Mouse (Mus musculus) left cerebral cortex, postnatal 10 days (tissue): ENCODE data around the gene Xylb. TPM values are rescaled to one million over a fixed set of nuclear protein-coding genes. Genes with fewer than 3 reads are reported as not detected.
A peak's percentile ranks its signal among the peaks of the same experiment; 100 is the strongest.
"Not testable (repeated sequence)": the region's sequence is repeated elsewhere in the genome, so short reads cannot be mapped to it uniquely, and the experiment has no call there.

Experiments
- DNase-seq, 2 experiments: peaks; one replicate each; pipeline ENCODE4 v3.0.0; 2021 to 2022; ENCODE audit warnings: low spot score in 2 of 2, mixed read lengths in 1 of 2; ENCODE audit errors: extremely low spot score in 1 of 2
- intact Hi-C: fragments of 180-260 bp; cut with DNase I; formaldehyde crosslinking; loops from one replicate; pipeline ENCODE4 v1.15.1; 2025
- total RNA-seq, 2 experiments: library from RNA; stranded (reverse); gene quantifications; 2 replicates each; pipeline ENCODE4 v1.2.3; 2021

Gene Xylb
- total RNA-seq, 2 experiments from 2014 or later: 4.0 to 4.4 TPM

DNA sequence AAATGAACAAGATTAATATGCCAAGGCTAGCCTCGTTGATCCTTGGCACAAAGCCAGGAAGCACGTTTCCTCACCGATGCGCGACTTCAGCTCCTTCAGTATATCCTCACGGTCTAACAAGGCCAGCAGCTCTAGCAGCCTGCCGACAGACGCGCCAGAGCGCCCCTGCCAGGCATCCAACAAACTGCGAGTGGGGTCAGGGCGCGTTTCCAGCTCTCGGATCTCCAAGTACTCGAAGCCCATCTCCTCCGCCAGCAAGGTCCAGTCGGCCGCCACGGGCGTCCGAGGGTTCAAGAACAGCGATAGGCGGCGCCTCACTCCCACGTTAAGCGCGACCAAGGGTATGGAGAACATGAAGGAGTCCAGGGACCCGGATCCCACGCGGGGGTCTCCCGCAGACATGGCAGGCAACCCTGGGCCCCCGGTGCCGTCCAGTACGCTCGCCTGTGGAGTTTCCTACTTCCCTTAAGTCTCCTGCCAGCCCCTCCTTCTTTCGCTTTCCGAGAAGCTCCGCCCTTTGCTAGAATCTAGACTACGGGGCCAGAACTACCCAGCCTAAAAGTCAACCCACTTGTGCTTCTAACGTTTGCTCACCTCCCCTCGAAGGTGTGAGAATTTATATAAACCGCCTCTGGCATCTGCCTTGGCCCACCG lies 17.5 kb upstream of the Xylb start, which contains the start of gene Acaa1a:
Gene Acaa1a (plus strand): TSS at position 119 of the 654 bp plus-strand sequence.
- DNase-seq: peak; percentile 66 to 81
- intact Hi-C loops: no loop called here

DNA sequence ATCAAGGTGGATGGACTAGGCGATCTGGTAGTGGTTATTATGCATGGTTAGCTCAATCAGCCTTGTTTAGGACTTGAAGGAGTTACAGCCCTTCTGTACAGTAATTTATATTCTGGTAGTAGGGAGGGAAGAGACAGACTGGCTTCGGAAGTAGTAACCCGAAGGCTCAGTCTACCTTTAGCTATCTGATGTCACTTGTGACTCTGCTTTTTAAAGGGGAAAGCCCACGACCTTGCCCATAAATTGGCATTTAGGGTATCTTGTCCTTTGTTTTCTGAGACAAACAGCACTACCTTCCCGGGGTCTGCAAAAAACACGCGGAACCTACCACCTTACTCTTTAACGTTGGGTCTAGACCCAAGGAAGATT lies 17.0 kb upstream of the Xylb start:
- no peak for DNase-seq
- intact Hi-C loops: no loop called here

DNA sequence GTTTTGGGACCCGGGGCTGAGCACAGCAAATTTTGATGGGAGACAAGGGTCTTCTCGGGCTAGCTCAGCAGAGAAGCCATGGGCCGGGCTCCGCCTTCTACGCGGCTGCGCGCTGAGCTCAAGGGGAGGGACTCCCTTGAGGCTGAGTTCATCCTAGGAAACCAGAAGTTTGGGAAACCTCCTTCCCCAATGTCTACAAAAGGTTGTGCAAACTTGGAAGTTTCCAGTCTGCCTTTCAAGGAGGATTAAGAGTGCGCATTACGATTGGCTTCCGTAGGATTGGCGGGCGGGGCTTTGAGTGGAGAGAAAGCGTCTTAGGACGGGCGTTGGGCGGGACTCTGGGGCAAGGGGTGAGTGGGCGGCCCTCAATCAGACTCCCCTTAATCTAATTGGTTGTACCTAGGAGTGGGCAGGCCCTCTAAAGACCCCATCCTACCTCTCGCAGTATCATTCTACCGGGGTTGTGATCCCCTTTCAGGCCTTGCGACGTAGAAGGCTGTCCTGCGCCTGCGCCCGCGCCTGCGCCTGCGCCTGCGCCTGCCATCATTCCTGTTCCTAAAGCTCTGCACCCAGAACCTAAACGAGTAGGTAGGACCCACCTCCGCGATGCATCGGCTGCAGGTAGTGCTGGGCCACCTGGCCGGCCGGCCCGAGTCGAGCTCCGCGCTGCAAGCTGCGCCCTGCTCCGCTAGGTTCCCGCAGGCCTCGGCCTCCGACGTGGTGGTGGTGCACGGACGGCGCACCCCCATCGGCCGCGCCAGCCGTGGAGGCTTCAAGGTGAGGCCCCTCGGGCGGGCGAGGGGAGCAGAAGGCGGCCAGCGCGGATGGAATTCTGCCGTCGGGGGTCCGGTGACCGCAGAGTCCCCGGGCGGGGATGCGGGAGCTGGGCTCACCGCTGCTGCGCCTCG lies 16.0 kb upstream of the Xylb start, which contains the start of gene Myd88:
Gene Myd88 (minus strand): TSS at position 503 of the 908 bp plus-strand sequence.
- intact Hi-C loops: no loop called here
- peak; percentile 97 to 98 for DNase-seq

DNA sequence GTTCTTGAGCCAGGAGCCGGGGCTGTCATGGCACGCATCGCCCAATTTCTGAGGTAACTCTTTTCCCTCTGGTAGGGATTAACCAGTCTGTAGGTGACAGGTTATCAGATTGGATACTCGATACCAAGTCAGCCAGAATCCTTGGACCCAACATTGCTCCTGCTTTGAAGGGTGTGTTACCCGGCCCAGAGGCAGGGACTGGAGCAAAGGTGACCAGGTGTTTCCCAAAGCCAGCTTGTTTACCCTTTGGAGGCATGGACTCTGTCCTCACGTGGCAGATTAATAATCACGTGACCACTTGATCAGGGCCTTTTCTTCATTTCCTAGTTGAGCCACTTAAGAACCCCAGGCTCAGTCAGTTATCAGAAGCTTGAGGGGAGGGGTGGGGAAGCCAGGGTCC lies 14.5 kb upstream of the Xylb start:
- intact Hi-C loops: no loop called here
- DNase-seq: no peak

DNA sequence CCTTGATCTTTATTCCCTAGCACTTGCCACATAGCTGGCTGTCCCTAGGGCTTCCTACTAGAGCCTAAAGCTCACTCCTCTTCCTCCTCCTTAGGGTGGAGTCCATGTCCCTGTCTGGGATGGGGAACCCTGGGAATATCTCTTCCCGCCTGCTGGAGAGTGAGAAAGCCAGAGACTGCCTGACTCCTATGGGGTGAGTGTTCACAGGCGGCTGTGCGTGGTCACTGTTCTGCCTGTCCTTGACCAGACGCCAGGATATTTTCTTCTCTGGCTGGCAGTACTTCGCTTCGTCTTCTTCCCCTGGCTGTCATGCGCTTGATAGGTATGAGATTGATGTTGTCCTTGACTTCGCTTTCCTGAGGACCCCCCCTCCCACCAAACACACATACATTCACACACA lies 10.8 kb upstream of the Xylb start:
- DNase-seq: no peak
- intact Hi-C loops: no loop called here

DNA sequence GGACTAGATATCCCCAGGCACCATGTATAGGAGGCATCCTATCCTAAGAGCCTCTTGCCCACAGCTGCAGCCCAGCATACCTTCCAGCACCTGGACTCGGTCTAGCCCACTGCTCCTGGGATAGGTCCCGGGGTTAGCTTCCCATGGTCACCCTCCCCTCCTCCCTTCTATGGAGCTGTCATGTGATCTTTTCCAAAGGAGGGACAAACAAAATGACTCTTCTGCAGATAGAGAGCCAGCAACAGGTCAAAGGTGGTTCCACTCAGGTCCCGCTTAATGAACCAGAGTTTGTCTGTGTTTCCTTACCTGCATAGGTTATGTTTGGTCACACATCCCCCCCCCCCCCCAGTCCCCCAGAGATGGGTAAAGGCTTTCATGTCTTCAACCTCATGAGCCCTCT lies 6.7 kb upstream of the Xylb start:
- DNase-seq: no peak
- intact Hi-C loops: no loop called here

DNA sequence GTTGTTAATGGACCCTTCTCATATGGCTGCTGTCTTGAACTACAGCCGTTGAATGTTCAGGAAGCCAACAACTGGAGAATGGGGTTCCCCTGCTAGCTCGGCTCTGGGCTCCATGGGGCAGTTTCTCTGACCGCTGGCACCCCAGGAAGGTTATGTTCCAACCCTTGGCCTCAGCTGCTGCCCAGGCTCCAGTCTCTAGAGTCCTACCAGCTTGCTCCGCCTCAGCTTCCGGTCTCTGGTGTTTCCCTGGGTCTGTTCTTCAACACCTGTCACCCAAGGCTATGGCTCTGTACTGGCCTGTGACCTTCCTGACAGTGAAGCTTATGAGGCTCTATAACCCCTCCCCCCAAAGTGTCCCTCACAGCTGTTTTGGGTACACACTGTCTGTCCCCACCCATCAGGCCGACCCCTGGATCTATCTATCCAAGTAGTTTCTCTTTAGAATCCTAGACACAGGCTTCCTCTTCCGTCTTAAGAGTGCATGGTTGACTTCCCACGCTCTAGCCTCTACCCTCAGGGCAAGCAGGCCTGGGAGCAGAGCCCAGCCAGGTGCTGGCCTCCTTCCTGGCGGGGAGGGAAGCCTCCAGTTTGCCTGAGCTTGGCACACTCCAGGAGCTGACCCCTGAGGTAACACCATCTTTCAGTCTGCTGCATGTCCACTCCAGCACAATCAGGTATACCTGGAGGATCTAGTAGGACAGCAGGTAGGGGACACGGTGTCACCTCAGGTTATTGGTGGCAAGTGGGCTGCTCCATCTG lies 6.1 kb upstream of the Xylb start:
- intact Hi-C loops: no loop called here
- no peak for DNase-seq

DNA sequence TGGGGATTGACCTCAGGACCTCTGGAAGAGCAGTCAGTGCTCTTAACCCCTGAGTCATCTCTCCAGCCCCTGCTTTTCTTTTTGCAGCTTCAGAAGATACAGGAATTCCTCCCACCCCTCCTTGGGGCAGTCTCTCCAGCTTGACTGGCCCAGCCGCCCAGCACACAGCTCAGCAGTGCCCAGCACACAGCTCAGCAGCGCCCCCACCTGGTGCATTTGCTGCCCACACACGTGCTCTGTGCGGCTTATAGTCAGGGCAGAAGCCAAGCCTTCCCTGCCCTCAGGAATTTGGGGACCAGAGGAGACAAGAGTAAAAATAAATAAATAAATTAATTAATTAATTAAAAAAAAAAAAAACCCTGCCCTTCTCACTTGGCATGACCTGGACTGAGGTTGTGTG lies 5.1 kb upstream of the Xylb start:
- intact Hi-C loops: no loop called here
- peak in 1 of 2 experiments; percentile 87 for DNase-seq

DNA sequence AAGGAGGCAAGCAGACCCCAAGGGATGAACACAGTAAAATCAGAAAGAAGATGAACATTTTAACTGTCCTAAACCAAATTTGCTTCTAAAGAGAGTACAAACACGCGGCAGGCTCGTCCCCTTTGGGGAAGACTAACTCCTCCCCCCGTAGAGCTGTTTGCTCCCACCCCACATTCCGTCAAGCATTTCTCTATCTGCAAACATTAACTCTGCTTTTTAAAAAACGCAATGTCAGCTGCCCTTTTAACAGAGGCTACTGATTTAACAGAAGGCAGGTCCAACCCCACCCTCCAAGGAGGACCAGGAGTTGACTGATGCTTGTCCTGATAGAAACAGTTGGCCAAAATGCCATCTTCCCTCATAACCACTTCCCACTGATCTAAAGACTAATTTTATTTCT lies 3.3 kb upstream of the Xylb start:
- intact Hi-C loops: no loop called here
- no peak for DNase-seq

DNA sequence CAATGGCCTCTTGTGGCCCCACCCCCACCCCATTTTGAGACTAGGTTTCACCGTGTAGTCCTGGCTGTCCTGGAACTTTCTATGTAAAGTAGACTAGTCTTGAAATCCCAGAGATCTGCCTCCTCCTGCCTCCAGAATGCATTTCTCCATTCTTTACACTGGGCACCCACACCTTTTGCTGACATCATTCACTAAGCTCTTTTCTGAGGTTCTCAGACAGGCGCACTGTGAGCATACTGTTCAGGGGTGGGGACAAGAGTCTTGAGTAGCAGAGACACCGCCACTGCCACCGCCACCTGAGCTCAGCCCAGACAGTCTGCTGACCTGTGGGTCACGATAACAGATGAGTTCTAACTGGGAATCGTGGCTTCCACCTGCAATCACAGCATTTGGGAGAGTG lies 1.2 kb upstream of the Xylb start:
- intact Hi-C loops: loop anchor here (5.0 kb wide), 1 partner anchor 71 kb away; no protein-coding TSS in a partner anchor
- DNase-seq: no peak

DNA sequence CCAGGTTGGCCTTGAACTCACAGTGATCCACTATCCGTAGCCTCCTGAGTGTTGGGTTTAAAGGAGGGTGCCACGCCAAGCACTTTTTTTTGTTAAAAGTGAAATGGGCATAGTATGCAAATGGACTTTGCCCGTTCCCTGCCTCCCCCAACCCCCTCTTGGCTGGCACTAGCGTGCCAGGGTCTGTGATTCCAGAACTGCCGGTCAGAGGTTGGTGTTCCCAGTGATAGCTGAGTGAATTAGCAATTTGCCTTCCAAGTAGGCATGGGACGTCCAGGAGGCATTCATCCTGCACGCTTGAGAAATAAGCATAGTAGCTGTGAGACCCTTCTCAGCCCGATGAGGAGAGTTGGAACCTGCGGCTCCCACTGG lies 863 bp downstream of the Xylb start:
- no peak for DNase-seq
- intact Hi-C loops: loop anchor here (5.0 kb wide), 1 partner anchor 69 kb away; no protein-coding TSS in a partner anchor

DNA sequence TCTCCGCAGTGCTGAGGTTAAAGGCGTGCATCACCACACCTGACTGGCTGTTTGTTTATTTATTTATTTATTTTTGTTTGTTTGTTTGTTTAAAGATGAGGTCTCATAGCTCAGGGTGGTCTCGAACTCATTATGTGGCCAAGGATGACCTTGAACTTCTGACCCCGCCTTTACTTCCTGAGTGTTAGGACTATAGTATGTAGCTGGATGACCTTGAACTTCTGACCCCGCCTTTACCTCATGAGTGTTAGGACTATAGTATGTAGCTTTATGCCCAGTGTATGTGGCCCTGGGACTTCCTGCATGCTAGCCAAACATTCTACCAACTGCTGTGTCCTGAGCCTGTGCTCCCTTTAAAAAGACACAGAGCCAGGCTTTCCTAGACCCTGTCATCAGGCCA lies 4.2 kb downstream of the Xylb start:
- DNase-seq: no peak
- intact Hi-C loops: loop anchor here (5.0 kb wide), 1 partner anchor 36 kb away; no protein-coding TSS in a partner anchor

DNA sequence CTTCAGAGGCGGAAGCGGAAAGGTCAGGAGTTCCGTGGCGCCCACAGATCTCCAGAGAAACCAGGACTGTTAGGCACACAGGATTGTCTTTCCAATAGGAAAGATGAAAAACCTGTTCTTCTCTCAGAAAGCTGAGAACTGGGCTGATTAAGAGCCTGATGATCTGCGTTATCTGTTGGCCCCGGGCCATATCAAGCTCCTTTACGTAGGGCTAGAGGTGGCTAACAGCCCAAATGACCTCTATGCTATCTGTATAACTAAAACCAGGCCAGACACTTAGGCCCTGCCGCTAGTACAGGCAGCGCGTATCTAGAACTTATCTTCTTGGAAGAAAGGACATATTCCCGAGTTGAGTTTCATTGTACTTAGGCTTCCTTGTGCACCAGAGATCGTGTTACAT lies 6.0 kb downstream of the Xylb start:
- intact Hi-C loops: loop anchor here (5.0 kb wide), 1 partner anchor 34 kb away; no protein-coding TSS in a partner anchor
- DNase-seq: no peak

DNA sequence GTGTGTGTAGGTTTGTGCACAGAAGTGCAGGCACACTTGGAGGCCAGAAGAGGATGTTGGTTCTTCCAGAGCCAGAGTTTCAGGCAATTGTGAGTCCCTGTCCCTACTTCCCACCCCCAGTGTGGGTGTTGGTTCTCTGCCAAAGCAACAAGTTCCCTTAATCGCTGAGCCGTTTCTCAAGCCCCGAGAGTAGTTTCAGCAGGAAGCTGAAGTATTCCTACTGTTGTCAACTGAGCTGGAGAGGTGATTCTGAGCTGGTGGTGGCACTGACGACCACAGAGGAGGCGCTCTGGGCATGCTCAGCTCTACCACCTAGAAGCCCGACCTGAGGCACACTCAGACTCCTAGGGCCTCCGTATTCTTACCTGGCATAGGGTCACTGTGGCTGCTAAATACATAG lies 8.1 kb downstream of the Xylb start, which contains the start of gene Slc22a14:
Gene Slc22a14 (minus strand): TSS at position 270 of the 400 bp plus-strand sequence.
- DNase-seq: no peak
- intact Hi-C loops: no loop called here

DNA sequence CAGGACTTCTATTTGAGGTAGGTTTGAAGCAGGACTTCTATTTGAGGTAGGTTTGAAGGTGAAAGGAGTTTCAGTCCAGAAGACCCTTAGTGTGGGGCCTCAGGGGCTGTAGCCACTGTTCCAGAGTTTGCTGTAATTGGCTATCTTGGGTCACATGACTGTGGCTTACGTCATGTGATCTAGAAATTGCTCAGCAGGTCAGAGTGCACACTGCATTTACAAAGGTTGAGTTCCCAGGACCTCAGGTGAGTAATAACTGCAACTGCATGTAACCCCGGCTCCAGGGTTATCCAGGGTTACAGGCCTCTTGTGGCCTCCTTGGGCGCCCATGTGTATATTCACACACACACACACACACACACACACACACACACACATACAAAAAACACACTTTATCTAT lies 11.2 kb downstream of the Xylb start:
- DNase-seq: no peak
- intact Hi-C loops: no loop called here

DNA sequence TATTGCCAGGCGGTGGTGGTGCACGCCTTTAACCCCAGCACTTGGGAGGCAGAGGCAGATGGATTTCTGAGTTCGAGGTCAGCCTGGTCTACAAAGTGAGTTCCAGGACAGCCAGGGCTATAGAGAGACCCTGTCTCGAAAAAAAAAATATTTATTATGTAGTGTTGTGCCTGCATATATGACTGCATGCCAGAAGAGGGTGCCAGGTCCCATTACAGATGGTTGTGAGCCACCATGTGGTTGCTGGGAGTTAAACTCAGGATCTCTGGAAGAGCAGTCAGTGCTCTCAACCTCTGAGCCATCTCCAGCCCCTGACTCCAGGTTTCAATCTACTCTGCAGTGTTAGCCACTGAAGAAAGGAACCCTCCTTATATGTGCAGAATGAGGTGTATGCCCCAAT lies 13.6 kb downstream of the Xylb start:
- intact Hi-C loops, DNase-seq: not testable (repeated sequence)

DNA sequence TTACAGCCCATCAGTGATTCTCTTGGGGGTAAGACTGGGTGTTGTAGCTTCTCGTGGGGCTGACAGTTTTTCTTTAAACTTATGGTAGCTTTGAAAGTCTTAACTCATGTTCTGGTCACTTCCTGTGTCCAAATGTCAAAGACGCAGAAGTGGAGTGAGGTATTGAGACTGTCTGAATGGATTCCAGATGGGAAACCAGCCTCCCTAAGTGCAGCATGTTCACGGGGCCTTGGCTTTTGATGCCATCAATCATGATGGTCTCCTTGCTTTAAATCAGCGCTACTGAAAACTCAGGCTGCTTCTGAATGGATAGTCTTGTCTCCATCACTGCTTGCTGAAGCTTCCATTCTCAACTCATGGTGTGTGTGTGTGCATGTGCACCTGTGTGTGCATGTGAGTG lies 14.1 kb downstream of the Xylb start:
- DNase-seq: no peak
- intact Hi-C loops: no loop called here

DNA sequence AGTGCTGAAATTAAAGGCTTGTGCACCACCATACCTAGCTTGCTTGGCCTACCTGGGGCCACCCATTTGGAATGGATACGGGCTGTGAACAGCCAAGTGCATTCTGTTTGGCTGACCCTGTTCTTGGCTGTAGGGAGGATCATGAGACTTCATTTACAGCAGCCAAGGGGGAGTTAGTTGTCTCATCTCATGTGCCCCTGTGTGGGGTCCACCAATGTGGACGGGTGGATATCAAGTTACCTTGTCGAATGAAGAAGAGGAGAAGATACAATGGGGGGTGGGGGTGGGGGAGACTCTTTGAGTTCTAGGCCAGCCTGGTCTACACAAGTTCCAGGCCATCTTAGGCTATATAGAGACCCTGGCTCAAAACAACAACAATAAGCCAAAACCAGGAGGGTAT lies 17.8 kb downstream of the Xylb start:
- intact Hi-C loops: no loop called here
- no peak for DNase-seq

DNA sequence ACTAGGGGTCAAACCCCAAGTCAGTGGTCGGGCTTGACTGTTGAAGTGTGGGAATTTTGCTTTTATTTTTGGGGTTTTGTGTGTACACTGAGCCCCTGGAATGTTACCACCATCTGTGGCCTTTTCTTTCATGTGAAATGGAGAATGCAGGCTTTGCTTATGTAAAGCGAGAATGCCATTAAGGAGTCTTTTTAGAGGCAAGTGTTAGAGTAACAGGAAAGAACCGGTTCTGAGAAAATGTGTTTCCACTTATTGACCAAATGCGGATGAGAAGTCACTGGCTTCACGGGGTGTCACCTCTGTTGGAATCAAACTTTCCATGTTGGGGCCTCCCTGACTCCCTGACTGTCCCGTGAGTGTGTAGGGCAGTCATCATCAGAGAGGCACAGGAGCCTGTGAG lies 18.4 kb downstream of the Xylb start:
- intact Hi-C loops: no loop called here
- DNase-seq: no peak
